Mouse (Mus musculus) stomach, embryonic 14.5 days (tissue): Measurements from ENCODE around the gene Xkr7. TPM values are rescaled to one million over a fixed set of nuclear protein-coding genes. Genes with fewer than 3 reads are reported as not detected.

Experiments used
- ATAC-seq: fragments of 200-750 bp; cut with Nextera tagmentation; 2 replicates; pipeline ENCODE4 v1.8.0; 2017; ENCODE audit warnings: low read depth, moderate TSS enrichment; ENCODE audit not compliant: insufficient number of reproducible peaks, insufficient read depth, low FRiP score
- H3K27ac ChIP-seq: fragments of 300-500 bp; sonication (generic); 2 replicates; pipeline ENCODE4 v1.5.1; 2014; ENCODE audit warnings: mild to moderate bottlenecking, low read length, moderate library complexity, mixed read lengths
- H3K27me3 ChIP-seq: fragments of 300-500 bp; sonication (generic); 2 replicates; pipeline ENCODE4 v1.6.1; 2014; ENCODE audit warnings: low read length, control low read depth, mixed read lengths; ENCODE audit not compliant: control insufficient read depth, insufficient read depth
- H3K36me3 ChIP-seq: fragments of 300-500 bp; sonication (generic); 2 replicates; pipeline ENCODE4 v1.6.1; 2014; ENCODE audit warnings: mild to moderate bottlenecking, control low read depth, low read length, moderate library complexity, mixed read lengths; ENCODE audit not compliant: control insufficient read depth, insufficient read depth
- H3K4me1 ChIP-seq: fragments of 300-500 bp; sonication (generic); 2 replicates; pipeline ENCODE4 v1.6.1; 2014; ENCODE audit warnings: low read length, control low read depth, mixed read lengths; ENCODE audit not compliant: control insufficient read depth, insufficient read depth
- H3K4me2 ChIP-seq: fragments of 300-500 bp; sonication (generic); replicated peaks from 2 replicates; pipeline ENCODE4 v1.6.1; 2014; ENCODE audit warnings: low read depth, low read length, control low read depth
- H3K4me3 ChIP-seq: fragments of 300-500 bp; sonication (generic); 2 replicates; pipeline ENCODE4 v1.5.1; 2014; ENCODE audit warnings: low read depth, low read length, control low read depth
- H3K9ac ChIP-seq: fragments of 300-500 bp; sonication (generic); replicated peaks from 2 replicates; pipeline ENCODE4 v1.6.1; 2014; ENCODE audit warnings: low read depth, mild to moderate bottlenecking, control low read depth, low read length, moderate library complexity, mixed read lengths
- H3K9me3 ChIP-seq: fragments of 300-500 bp; sonication (generic); 2 replicates; pipeline ENCODE4 v1.6.1; 2016; ENCODE audit warnings: low read depth, low read length, control low read depth; ENCODE audit not compliant: control insufficient read depth
- whole genome bisulfite sequencing: fragments of 180-500 bp; shearing (Covaris S2); extraction: QIAGEN DNeasy Blood & Tissue Kit; methylation state at CpG from one replicate; pipeline ENCODE4 v1.1.7; 2014; 5-methylcytosine and 5-hydroxymethylcytosine counted together
- polyA plus RNA-seq: library from polyadenylated mRNA; unstranded; fragments of >200 nt; fragmentation: Nextera tagmentation; extraction: Ambion mirVana; gene quantifications from 2 replicates; pipeline ENCODE4 v1.2.1, GENCODE M21; 2014

Gene Xkr7
- polyA plus RNA-seq, 1 experiment from 2014 or later = not detected

DNA sequence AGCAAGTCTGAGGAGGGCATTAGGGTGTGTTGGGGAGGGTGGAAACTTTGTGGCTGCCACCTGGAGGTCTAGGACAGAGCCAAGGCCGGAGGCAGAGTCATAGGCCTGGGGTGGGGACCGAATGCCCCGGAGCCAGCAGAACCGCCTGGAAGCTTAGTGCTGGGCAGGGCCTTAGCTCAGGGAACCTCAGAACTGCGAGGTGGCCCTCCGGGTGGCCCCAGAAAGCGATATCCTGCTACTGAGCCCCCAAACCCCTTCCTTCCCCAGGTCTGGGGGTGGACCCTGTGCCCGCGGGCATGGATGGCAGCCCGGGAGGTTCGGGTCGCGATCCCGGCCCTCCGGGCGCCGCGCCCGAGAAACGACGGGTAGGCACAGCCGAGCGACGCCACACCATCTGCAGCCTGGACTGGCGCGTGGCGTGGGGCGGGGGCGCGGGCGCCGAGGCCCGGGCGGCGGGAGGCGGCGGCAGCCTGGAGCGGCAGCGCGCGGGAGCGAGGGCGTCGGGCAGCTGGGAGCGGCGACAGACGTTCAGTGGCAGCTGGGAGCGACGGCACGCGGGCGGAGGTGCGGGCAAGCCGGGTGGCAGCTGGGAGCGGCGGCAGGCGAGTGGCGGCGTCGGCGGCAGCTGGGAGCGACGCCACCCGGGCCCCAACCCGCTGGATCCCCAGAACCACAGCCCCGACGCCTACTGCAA lies 40.0 kb downstream of the Xkr7 start:
- Histone ChIP-seq H3K4me2 (peak overlapping the region; percentile 48), H3K9me3 (no peaks in the 10 kb centered on the region), H3K9ac (0 out of 2 replicates have a peak overlapping the region, but pooled peaks have one; percentile 10), H3K36me3 (no peaks in the 10 kb centered on the region), H3K27ac (no peak overlapping the region), H3K4me3 (peak overlapping the region; percentile 22), H3K27me3 (peaks cover 34% of the 10 kb centered on the region), H3K4me1 (no peaks in the 10 kb centered on the region)
- ATAC-seq = no peak
- 10% methylated on average over 67 of the region's 67 CpGs for WGBS

GRCm38 (mm10) chr2:153074651-153075050 lies 43.0 kb downstream of the Xkr7 start:
- 75% methylated on average over 10 of the region's 10 CpGs for WGBS
- H3K27ac ChIP-seq = no peak overlapping the region
- H3K27me3 ChIP-seq = peaks cover 34% of the 10 kb centered on the region
- H3K9ac ChIP-seq = no peak overlapping the region
- H3K4me1 ChIP-seq = no peaks in the 10 kb centered on the region
- ATAC-seq = no peak
- no peak overlapping the region for H3K4me3 ChIP-seq
- no peaks in the 10 kb centered on the region for H3K36me3 ChIP-seq
- H3K9me3 ChIP-seq = no peaks in the 10 kb centered on the region
- H3K4me2 ChIP-seq = no peak overlapping the region

GRCm38 (mm10) chr2:153075961-153076360 lies 44.3 kb downstream of the Xkr7 start:
- peak; percentile 35; the same call in 1 of the 2 replicates for ATAC-seq

DNA sequence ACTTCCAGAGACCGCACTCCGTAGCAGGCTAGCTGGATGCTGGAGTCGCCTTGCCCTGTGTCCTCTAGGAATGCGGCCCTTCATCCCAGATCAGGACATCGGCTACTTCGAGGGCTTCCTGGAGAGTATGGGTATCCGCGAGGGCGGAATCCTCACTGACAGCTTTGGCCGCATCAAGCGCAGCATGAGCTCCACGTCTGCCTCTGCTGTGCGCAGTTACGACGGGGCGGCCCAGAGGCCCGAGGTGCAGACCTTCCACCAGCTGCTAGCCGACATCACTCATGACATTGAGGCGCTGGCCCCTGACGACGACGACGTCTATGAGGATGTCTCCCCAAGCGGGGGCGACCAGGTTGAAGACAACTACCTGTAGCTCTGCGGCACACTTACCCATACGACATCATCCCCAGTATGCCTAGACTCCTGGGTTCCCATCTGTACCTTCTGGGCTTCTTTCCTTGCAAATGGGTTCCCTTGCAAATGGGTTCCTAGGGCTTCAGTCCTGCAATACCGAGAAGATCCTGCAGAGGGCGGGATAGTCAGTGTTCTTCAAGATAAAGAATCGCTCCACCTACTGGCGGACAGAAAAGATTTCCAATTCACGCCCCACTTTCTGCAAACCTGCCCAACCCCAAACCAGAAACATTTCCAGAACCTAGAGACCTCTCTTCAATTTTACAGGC lies 49.3 kb downstream of the Xkr7 start:
- ATAC-seq = no peak
- Histone ChIP-seq H3K9me3 (no peaks in the 10 kb centered on the region), H3K36me3 (no peaks in the 10 kb centered on the region), H3K27ac (no peak overlapping the region), H3K4me3 (no peak overlapping the region), H3K4me1 (no peaks in the 10 kb centered on the region), H3K27me3 (no peaks in the 10 kb centered on the region), H3K9ac (no peak overlapping the region), H3K4me2 (no peak overlapping the region)
- WGBS = 36% methylated on average over 32 of the region's 32 CpGs

More at GRCm38 (mm10) chr2:153075961-153076360, 44.3 kb downstream of the Xkr7 start:
- no peak overlapping the region for H3K27ac ChIP-seq
- H3K27me3 ChIP-seq = peaks cover 23% of the 10 kb centered on the region
- H3K4me1 ChIP-seq = no peaks in the 10 kb centered on the region
- WGBS = 44% methylated on average over 2 of the region's 2 CpGs
- no peak overlapping the region for H3K9ac ChIP-seq
- H3K4me2 ChIP-seq = no peak overlapping the region
- no peaks in the 10 kb centered on the region for H3K36me3 ChIP-seq
- H3K4me3 ChIP-seq = no peak overlapping the region
- H3K9me3 ChIP-seq = no peaks in the 10 kb centered on the region

- 75% methylated on average over 6 of the region's 6 CpGs for whole genome bisulfite sequencing
- H3K9ac ChIP-seq = no peak overlapping the region
- no peaks in the 10 kb centered on the region for H3K9me3 ChIP-seq
- no peak overlapping the region for H3K4me2 ChIP-seq
- ATAC-seq = no peak
- no peaks in the 10 kb centered on the region for H3K36me3 ChIP-seq
- no peak overlapping the region for H3K27ac ChIP-seq
- H3K4me3 ChIP-seq = no peak overlapping the region
- H3K27me3 ChIP-seq = no peaks in the 10 kb centered on the region
- no peaks in the 10 kb centered on the region for H3K4me1 ChIP-seq
These were observed 50.2 kb downstream of the Xkr7 start for GRCm38 (mm10) chr2:153081866-153082265.

- Histone ChIP-seq H3K4me2 (no peak overlapping the region), H3K4me3 (no peak overlapping the region), H3K9ac (no peak overlapping the region), H3K36me3 (no peaks in the 10 kb centered on the region), H3K4me1 (no peaks in the 10 kb centered on the region), H3K9me3 (no peaks in the 10 kb centered on the region), H3K27me3 (no peaks in the 10 kb centered on the region), H3K27ac (no peak overlapping the region)
- ATAC-seq = no peak
- WGBS = 74% methylated on average over 8 of the region's 8 CpGs
These were observed 51.6 kb downstream of the Xkr7 start for GRCm38 (mm10) chr2:153083275-153083674.

GRCm38 (mm10) chr2:153083824-153084223 lies 52.2 kb downstream of the Xkr7 start:
- H3K27ac ChIP-seq = no peak overlapping the region; the same call in 1 of the 2 replicates
- no peaks in the 10 kb centered on the region for H3K4me1 ChIP-seq
- no peaks in the 10 kb centered on the region for H3K27me3 ChIP-seq
- H3K9ac ChIP-seq = no peak overlapping the region
- ATAC-seq = no peak
- no peak overlapping the region for H3K4me3 ChIP-seq
- no peaks in the 10 kb centered on the region for H3K36me3 ChIP-seq
- no peak overlapping the region for H3K4me2 ChIP-seq
- H3K9me3 ChIP-seq = no peaks in the 10 kb centered on the region
- 78% methylated on average over 4 of the region's 4 CpGs for WGBS

- 61% methylated on average over 7 of the region's 7 CpGs for WGBS
- ATAC-seq = no peak
- no peaks in the 10 kb centered on the region for H3K36me3 ChIP-seq
- no peaks in the 10 kb centered on the region for H3K4me1 ChIP-seq
- no peak overlapping the region for H3K9ac ChIP-seq
- no peaks in the 10 kb centered on the region for H3K9me3 ChIP-seq
- H3K4me3 ChIP-seq = no peak overlapping the region
- H3K4me2 ChIP-seq = no peak overlapping the region
- H3K27me3 ChIP-seq = no peaks in the 10 kb centered on the region
- H3K27ac ChIP-seq = no peak overlapping the region; the same call in 1 of the 2 replicates
These were observed 52.8 kb downstream of the Xkr7 start for GRCm38 (mm10) chr2:153084261-153084976.
